11 mouse cellular contexts compared by ENCODE assay signal in the genomic region with DNA sequence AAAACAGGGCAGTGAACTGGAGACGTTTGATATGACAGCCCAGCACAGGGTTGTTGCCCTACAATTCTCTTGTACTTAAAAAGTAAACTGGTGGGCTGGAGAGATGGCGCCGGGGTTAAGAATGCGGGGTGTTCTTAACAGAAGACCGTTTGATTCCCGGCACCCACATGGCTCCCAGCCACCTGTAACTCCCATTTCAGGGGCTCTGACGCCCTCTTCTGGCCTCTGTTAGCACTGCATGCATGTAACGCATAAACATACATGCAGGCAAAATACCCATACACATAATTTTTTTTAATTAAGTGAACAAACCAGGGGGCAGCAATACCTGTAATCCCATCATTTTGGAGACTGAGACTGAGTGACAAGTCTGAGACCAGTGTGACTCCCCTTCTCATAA. TPM values are rescaled to one million over a fixed set of nuclear protein-coding genes. Genes with fewer than 3 reads are reported as not detected.
DNase-seq lines count a peak whose midpoint lies in the region; ATAC-seq and TF ChIP-seq lines count a peak whose summit lies in the region.
"Had no signal": no experiment of that assay in that cellular context is flagged by ENCODE, and none has a peak within 500 bp of the region (broad histone marks: within the 10 kb centered on the region; RNA-seq: fewer than 3 reads in every experiment).

No protein-coding gene starts in this region.

- H3K9ac ChIP-seq in MEL (ENCODE audit: control insufficient read depth, low read depth, low read length, poor library complexity, severe bottlenecking): no peak overlapping the region
- H3K9ac ChIP-seq in forebrain, embryonic 15.5 days (replicated peaks): no peak overlapping the region
- H3K9ac ChIP-seq in midbrain, postnatal 0 days (replicated peaks; ENCODE audit: low read length, poor library complexity, severe bottlenecking): no peak overlapping the region

- no peak overlapping the region for H3K4me2 ChIP-seq in forebrain, embryonic 15.5 days (replicated peaks)
- H3K4me2 ChIP-seq in midbrain, postnatal 0 days (ENCODE audit: low read depth, low read length, poor library complexity, severe bottlenecking): no peak overlapping the region

- TF ChIP-seq RAD21 in MEL (IDR thresholded peaks at IDR 0.05; ENCODE audit: low read depth, low read length): peak; percentile 32

- intact Hi-C loops in left cerebral cortex, adult 2 months (cut with DNase I): loop anchor here (5.0 kb wide), 1 partner anchor 60 kb away; no protein-coding TSS in a partner anchor

- ATAC-seq in forebrain, embryonic 15.5 days (replicated peaks): no peak
- no peak for ATAC-seq in midbrain, postnatal 0 days (ENCODE audit: low FRiP score)
- no peak for ATAC-seq in monocyte, adult 5-6 weeks (replicated peaks; ENCODE audit: insufficient number of reproducible peaks, low FRiP score, low TSS enrichment, poor library complexity, severe bottlenecking)
- ATAC-seq: Patski had no signal

- WGBS in forebrain, embryonic 15.5 days: 76% methylated on average over 8 of the region's 8 CpGs
- 77% methylated on average over 8 of the region's 8 CpGs for WGBS in midbrain, postnatal 0 days

- no peak for TF ChIP-seq POLR2A in MEL (IDR thresholded peaks at IDR 0.05; ENCODE audit: control insufficient read depth in 1 of 2, insufficient read depth in 1 of 2, low read depth in 1 of 2, low read length in 2 of 2, poor library complexity in 1 of 2)

- H3K4me3 ChIP-seq in left cerebral cortex, adult 2 months: no peak overlapping the region
- no peak overlapping the region for H3K4me3 ChIP-seq in MEL (ENCODE audit: control insufficient read depth in 1 of 2, insufficient read depth in 1 of 2, low read depth in 2 of 2, low read length in 2 of 2)
- H3K4me3 ChIP-seq in forebrain, embryonic 15.5 days: no peak overlapping the region
- no peak overlapping the region for H3K4me3 ChIP-seq in midbrain, postnatal 0 days (ENCODE audit: low read depth, low read length)

- TF ChIP-seq EP300 in MEL (IDR thresholded peaks at IDR 0.05; ENCODE audit: low read depth in 1 of 2, low read length in 2 of 2): no peak

- peaks cover 0 to 1% of the 10 kb centered on the region in 2 experiments; a peak in 2 of 4 replicates for H3K27me3 ChIP-seq in MEL (ENCODE audit: control insufficient read depth in 1 of 2, insufficient read depth in 2 of 2, low read length in 2 of 2)
- H3K27me3 ChIP-seq in forebrain, embryonic 15.5 days: no peaks in the 10 kb centered on the region
- H3K27me3 ChIP-seq in midbrain, postnatal 0 days (ENCODE audit: insufficient read depth, low read length): no peaks in the 10 kb centered on the region

- peak overlapping the region; percentile 94; the same call in 1 of the 2 replicates for H3K27ac ChIP-seq in left cerebral cortex, adult 2 months
- no peak overlapping the region for H3K27ac ChIP-seq in MEL (ENCODE audit: control insufficient read depth, low read depth, low read length)
- H3K27ac ChIP-seq in forebrain, embryonic 15.5 days (replicated peaks): peak overlapping the region; percentile 94
- H3K27ac ChIP-seq in midbrain, postnatal 0 days (ENCODE audit: low read depth, low read length): peak overlapping the region; percentile 88

- H3K4me1 ChIP-seq in MEL (ENCODE audit: control insufficient read depth in 1 of 2, insufficient read depth in 2 of 2, low read length in 2 of 2): peaks cover 2 to 16% of the 10 kb centered on the region in 2 experiments; a peak in 2 of 4 replicates
- peaks cover 38% of the 10 kb centered on the region for H3K4me1 ChIP-seq in forebrain, embryonic 15.5 days
- H3K4me1 ChIP-seq in midbrain, postnatal 0 days (ENCODE audit: insufficient read depth, low read length): peaks cover 10% of the 10 kb centered on the region

- no peaks in the 10 kb centered on the region for H3K9me3 ChIP-seq in MEL (replicated peaks; ENCODE audit: insufficient read depth, low read length)
- H3K9me3 ChIP-seq in forebrain, embryonic 15.5 days: no peaks in the 10 kb centered on the region
- H3K9me3 ChIP-seq in midbrain, postnatal 0 days (ENCODE audit: low read length): no peaks in the 10 kb centered on the region

- peak; percentile 46 for TF ChIP-seq CTCF in left cerebral cortex, adult 2 months (IDR thresholded peaks at IDR 0.05)
- TF ChIP-seq CTCF in MEL (IDR thresholded peaks at IDR 0.05 in 2 of 3, conservative IDR thresholded peaks at IDR 0.05 in 1 of 3; ENCODE audit: control insufficient read depth in 1 of 3, insufficient read depth in 1 of 3, low read depth in 2 of 3, low read length in 3 of 3, poor library complexity in 1 of 3, severe bottlenecking in 1 of 3): peak; percentile 41 to 51 (median 41)
- peak; percentile 64 for TF ChIP-seq CTCF in midbrain, postnatal 0 days (IDR thresholded peaks at IDR 0.05)

- H3K36me3 ChIP-seq in MEL (ENCODE audit: control insufficient read depth in 1 of 2, insufficient read depth in 2 of 2, low read length in 2 of 2): peaks cover 0 to 9% of the 10 kb centered on the region in 2 experiments; a peak in 2 of 4 replicates
- no peaks in the 10 kb centered on the region for H3K36me3 ChIP-seq in forebrain, embryonic 15.5 days
- no peaks in the 10 kb centered on the region for H3K36me3 ChIP-seq in midbrain, postnatal 0 days (ENCODE audit: insufficient read depth, low read length)

- no peaks in the 10 kb centered on the region for H3K79me2 ChIP-seq in MEL (ENCODE audit: control insufficient read depth, insufficient read depth, low read length, poor library complexity)

- no peak for DNase-seq in left cerebral cortex, adult 2 months (ENCODE audit: extremely low spot score in 1 of 2, low spot score in 2 of 2)
- DNase-seq in left cerebral cortex, adult 8-10 months (ENCODE audit: low spot score in 2 of 2): no peak
- DNase-seq in MEL (ENCODE audit: low read depth, low spot score): no peak
- DNase-seq in midbrain, postnatal 0 days (ENCODE audit: low spot score): no peak
- no peak for DNase-seq in spleen, postnatal 4 days (ENCODE audit: low spot score in 2 of 2)
- DNase-seq: layer of hippocampus, adult 9-11 months; lung, adult 2 months; spleen, adult 18-20 months had no signal

TF ChIP-seq in MEL, 35 proteins besides CTCF, POLR2A, EP300 and RAD21:
- TF ChIP-seq ZC3H11A (IDR thresholded peaks at IDR 0.05; ENCODE audit: low read depth, low read length): peak; percentile 20; the same call in 1 of the 2 replicates
- TF ChIP-seq SMC3 (IDR thresholded peaks at IDR 0.05; ENCODE audit: low read depth, low read length): peak; percentile 16; the same call in 1 of the 2 replicates
- no peak for TF ChIP-seq SIN3A (IDR thresholded peaks at IDR 0.05; ENCODE audit: low read length)
TF ChIP-seq in MEL: peak in this region for 2.

RNA-seq across cellular contexts. Expression of gene Nfam1, which starts 24.4 kb away (rescaled TPM):
- 1 to 10 TPM; 2.2 to 2.8 TPM for total RNA-seq in left cerebral cortex, adult 2 months (2021)
- total RNA-seq in left cerebral cortex, adult 8-10 months (2022): 1 to 10 TPM; 2.3 to 4.1 (median 3.6) TPM
- 4.8 and 7.4 TPM in 2 replicates for total RNA-seq in MEL (2012; rRNA removed)
- 10 to 100 TPM in 1 of 2 experiments, not detected in 1; 10.5 TPM for polyA plus RNA-seq in MEL (2012; ENCODE audit: insufficient read depth in 1 of 2, insufficient read length in 2 of 2, low read depth in 1 of 2, low replicate concordance in 2 of 2, missing spikeins in 1 of 2)
- polyA plus RNA-seq in forebrain, embryonic 15.5 days (2015; fragmentation: Nextera tagmentation; extraction: Ambion mirVana): 1.6 and 1.8 TPM in 2 replicates
- total RNA-seq in midbrain, postnatal 0 days (2014; rRNA removed): 3.3 and 4.1 TPM in 2 replicates
- polyA plus RNA-seq in midbrain, postnatal 0 days (2015; fragmentation: Nextera tagmentation; extraction: Ambion mirVana): 1.9 and 2.6 TPM in 2 replicates
- total RNA-seq in monocyte, adult 5-6 weeks (2017): 156 to 182 TPM (median 181 TPM) in 3 replicates
- polyA plus RNA-seq: Patski had no signal

RNA-seq across cellular contexts. Expression of gene Serhl, which starts 31.8 kb away (rescaled TPM):
- 10 to 100 TPM in 1 of 2 experiments, 1 to 10 TPM in 1; 9.0 to 10.2 TPM for total RNA-seq in left cerebral cortex, adult 2 months (2021)
- total RNA-seq in left cerebral cortex, adult 8-10 months (2022): 10 to 100 TPM in 2 of 4 experiments, 1 to 10 TPM in 2; 8.6 to 12.4 (median 10.0) TPM
- total RNA-seq in MEL (2012; rRNA removed): 19.5 and 19.6 TPM in 2 replicates
- 10 to 100 TPM in 1 of 2 experiments, not detected in 1; 57.3 TPM for polyA plus RNA-seq in MEL (2012; ENCODE audit: insufficient read depth in 1 of 2, insufficient read length in 2 of 2, low read depth in 1 of 2, low replicate concordance in 2 of 2, missing spikeins in 1 of 2)
- polyA plus RNA-seq in forebrain, embryonic 15.5 days (2015; fragmentation: Nextera tagmentation; extraction: Ambion mirVana): 31.3 and 35.9 TPM in 2 replicates
- 4.2 and 6.7 TPM in 2 replicates for total RNA-seq in midbrain, postnatal 0 days (2014; rRNA removed)
- 38.5 and 40.0 TPM in 2 replicates for polyA plus RNA-seq in midbrain, postnatal 0 days (2015; fragmentation: Nextera tagmentation; extraction: Ambion mirVana)
- total RNA-seq in monocyte, adult 5-6 weeks (2017): 16.9 to 26.7 TPM (median 20.9 TPM) in 3 replicates

Comparison
In these comparisons a context has a peak if more than half of its experiments do, and no peak if none do; other contexts are left out.
1. RNA of gene Nfam1, which starts 24.4 kb away (total RNA-seq): 156 to 182 TPM in monocyte, adult 5-6 weeks; 4.8 to 7.4 TPM in MEL, 3.3 to 4.1 TPM in midbrain, postnatal 0 days, 2.3 to 4.1 TPM in left cerebral cortex, adult 8-10 months and 2.2 to 2.8 TPM in left cerebral cortex, adult 2 months; every median in the first group is over 10 times any median in the second.
2. Peak in every context shown above with its lines, with median percentiles within 50 percentile points of each other: CTCF ChIP-seq.